Mouse (Mus musculus): ENCODE data around the gene Zbed4. TPM values are rescaled to one million over a fixed set of nuclear protein-coding genes. Genes with fewer than 3 reads are reported as not detected.

Gene Zbed4
- polyA plus RNA-seq, 1 experiment = 36.6 TPM

DNA sequence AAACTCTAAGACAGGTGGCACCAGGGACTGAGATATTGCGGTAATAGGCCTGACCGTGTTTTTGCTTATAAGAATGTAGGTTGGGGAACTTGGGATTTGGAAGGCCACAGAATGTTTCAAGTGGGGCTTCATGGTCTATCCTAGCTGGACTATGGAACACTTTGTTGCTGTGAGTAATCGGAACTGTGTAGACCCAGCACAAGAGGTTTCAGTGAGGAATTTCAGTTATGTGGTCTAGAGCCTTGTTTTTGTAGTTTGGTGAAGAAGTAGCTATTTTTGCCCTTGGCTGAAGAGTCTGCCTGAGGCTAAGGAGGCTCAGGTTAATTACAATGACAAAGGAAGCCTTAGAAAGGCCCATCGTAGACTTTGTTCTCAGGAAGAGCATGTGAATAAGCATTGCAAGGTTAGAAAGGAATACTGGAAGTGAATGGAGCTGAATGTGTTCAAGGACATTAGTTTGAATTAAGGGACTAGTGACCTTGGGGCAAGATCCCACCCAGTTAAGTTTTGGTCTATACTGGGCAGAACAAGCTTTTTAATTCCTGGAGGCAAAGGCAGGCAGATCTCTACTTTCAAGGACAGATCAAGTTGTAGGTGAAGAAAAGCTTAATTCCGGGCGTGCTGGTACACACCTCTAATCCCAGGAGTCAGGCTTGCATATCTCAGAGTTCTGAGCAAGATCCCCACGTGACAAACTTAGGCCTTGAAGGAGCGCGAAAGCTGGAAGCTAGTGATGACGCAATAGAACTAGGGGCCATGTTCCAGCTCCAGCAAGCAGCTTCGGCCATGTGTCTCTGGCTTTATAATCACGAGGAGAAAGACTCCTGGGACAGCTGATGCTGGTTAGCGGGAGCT is 42.6 kb upstream of the Zbed4 start:
- TF ChIP-seq CTCF (IDR thresholded peaks at IDR 0.05; ENCODE audit: borderline replicate concordance, control insufficient read depth, extremely low read depth, insufficient read depth, low read length, poor library complexity) (no peak), POLR2A (IDR thresholded peaks at IDR 0.05; ENCODE audit: control insufficient read depth, extremely low read depth, insufficient read depth, low read length, poor library complexity) (no peak)
- no peak for DNase-seq
- H3K27me3 ChIP-seq (ENCODE audit: control insufficient read depth, insufficient read depth, low read length) = no peaks in the 10 kb centered on the region
- H3K4me1 ChIP-seq (replicated peaks; ENCODE audit: control insufficient read depth, insufficient read depth, low read length) = no peaks in the 10 kb centered on the region
- no peak overlapping the region for H3K4me3 ChIP-seq (ENCODE audit: control insufficient read depth, insufficient read depth, low read length)
- no peak overlapping the region for H3K27ac ChIP-seq (ENCODE audit: control insufficient read depth, insufficient read depth, low read length)
- H3K36me3 ChIP-seq (ENCODE audit: control insufficient read depth, insufficient read depth, low read length) = peaks cover 96% of the 10 kb centered on the region
- 94% methylated on average over 13 of the region's 13 CpGs for WGBS

GRCm38 (mm10) chr15:88709878-88710277 is 41.6 kb upstream of the Zbed4 start:
- WGBS = 97% methylated on average over 5 of the region's 5 CpGs
- DNase-seq = no peak
- no peak for TF ChIP-seq POLR2A (IDR thresholded peaks at IDR 0.05; ENCODE audit: control insufficient read depth, extremely low read depth, insufficient read depth, low read length, poor library complexity)
- TF ChIP-seq CTCF (IDR thresholded peaks at IDR 0.05; ENCODE audit: borderline replicate concordance, control insufficient read depth, extremely low read depth, insufficient read depth, low read length, poor library complexity) = no peak
- H3K27me3 ChIP-seq (ENCODE audit: control insufficient read depth, insufficient read depth, low read length) = no peaks in the 10 kb centered on the region
- no peak overlapping the region for H3K27ac ChIP-seq (ENCODE audit: control insufficient read depth, insufficient read depth, low read length)
- H3K36me3 ChIP-seq (ENCODE audit: control insufficient read depth, insufficient read depth, low read length) = peaks cover 96% of the 10 kb centered on the region
- H3K4me1 ChIP-seq (replicated peaks; ENCODE audit: control insufficient read depth, insufficient read depth, low read length) = no peaks in the 10 kb centered on the region
- no peak overlapping the region for H3K4me3 ChIP-seq (ENCODE audit: control insufficient read depth, insufficient read depth, low read length)

DNA sequence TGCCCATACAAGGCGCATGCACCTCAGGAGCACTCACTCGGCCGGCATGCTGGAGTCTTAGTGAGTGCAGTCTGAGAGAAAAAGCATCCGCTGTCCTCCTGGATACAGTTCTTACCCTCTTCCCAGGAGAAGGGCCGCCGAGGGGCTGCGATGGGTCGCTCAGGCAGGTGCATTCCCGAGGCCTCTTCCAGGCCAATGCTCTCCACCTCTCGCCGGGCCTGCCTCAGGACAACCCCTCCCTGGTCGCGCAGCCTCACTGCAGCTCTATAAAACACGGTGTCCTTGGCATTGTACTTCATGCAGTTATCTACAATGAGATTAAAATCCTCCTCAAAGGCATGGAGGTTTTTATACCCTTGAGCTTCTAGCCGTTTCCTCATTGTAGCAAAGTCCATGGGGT is 39.0 kb upstream of the Zbed4 start:
- TF ChIP-seq POLR2A (IDR thresholded peaks at IDR 0.05; ENCODE audit: control insufficient read depth, extremely low read depth, insufficient read depth, low read length, poor library complexity) (no peak), CTCF (IDR thresholded peaks at IDR 0.05; ENCODE audit: borderline replicate concordance, control insufficient read depth, extremely low read depth, insufficient read depth, low read length, poor library complexity) (no peak)
- no peak for DNase-seq
- no peaks in the 10 kb centered on the region for H3K4me1 ChIP-seq (replicated peaks; ENCODE audit: control insufficient read depth, insufficient read depth, low read length)
- peaks cover 88% of the 10 kb centered on the region for H3K36me3 ChIP-seq (ENCODE audit: control insufficient read depth, insufficient read depth, low read length)
- no peak overlapping the region for H3K4me3 ChIP-seq (ENCODE audit: control insufficient read depth, insufficient read depth, low read length)
- H3K27ac ChIP-seq (ENCODE audit: control insufficient read depth, insufficient read depth, low read length) = no peak overlapping the region
- WGBS = 97% methylated on average over 15 of the region's 15 CpGs
- no peaks in the 10 kb centered on the region for H3K27me3 ChIP-seq (ENCODE audit: control insufficient read depth, insufficient read depth, low read length)

DNA sequence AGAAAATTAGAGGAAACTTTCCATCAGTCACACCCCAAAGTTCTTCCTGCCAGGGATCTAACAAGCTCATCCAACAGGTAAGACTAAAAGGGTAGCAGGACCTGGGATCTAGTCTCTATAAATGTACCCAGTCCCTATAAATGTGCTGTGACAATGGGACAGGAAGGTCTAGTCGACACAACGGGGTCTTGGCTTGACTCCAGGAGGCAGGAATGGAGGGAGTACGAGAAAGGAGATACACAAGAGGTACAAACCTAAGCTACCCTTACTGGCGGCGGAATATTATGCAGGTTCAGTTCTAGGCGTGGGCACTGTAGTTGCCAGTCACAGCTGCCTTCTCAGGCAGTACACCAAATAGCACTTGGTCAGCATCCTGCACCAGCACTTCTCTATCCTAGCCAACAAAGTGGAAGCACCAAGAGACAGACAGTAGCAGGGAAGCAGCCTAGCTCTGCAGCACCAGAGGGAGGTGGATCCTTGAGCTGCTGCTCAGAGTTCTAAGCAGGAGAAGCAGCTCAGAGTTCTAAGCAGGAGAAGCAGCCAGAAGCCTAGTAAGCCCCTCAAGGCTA is 37.4 kb upstream of the Zbed4 start:
- Histone ChIP-seq H3K4me1 (replicated peaks; ENCODE audit: control insufficient read depth, insufficient read depth, low read length) (no peaks in the 10 kb centered on the region), H3K4me3 (ENCODE audit: control insufficient read depth, insufficient read depth, low read length) (no peak overlapping the region), H3K27ac (ENCODE audit: control insufficient read depth, insufficient read depth, low read length) (no peak overlapping the region), H3K36me3 (ENCODE audit: control insufficient read depth, insufficient read depth, low read length) (peaks cover 80% of the 10 kb centered on the region), H3K27me3 (ENCODE audit: control insufficient read depth, insufficient read depth, low read length) (no peaks in the 10 kb centered on the region)
- WGBS = 89% methylated on average over 6 of the region's 6 CpGs
- DNase-seq = no peak
- TF ChIP-seq CTCF (IDR thresholded peaks at IDR 0.05; ENCODE audit: borderline replicate concordance, control insufficient read depth, extremely low read depth, insufficient read depth, low read length, poor library complexity) = no peak
- no peak for TF ChIP-seq POLR2A (IDR thresholded peaks at IDR 0.05; ENCODE audit: control insufficient read depth, extremely low read depth, insufficient read depth, low read length, poor library complexity)

GRCm38 (mm10) chr15:88716350-88716749 is 35.1 kb upstream of the Zbed4 start:
- Histone ChIP-seq H3K4me1 (replicated peaks; ENCODE audit: control insufficient read depth, insufficient read depth, low read length) (no peaks in the 10 kb centered on the region), H3K27ac (ENCODE audit: control insufficient read depth, insufficient read depth, low read length) (no peak overlapping the region), H3K36me3 (ENCODE audit: control insufficient read depth, insufficient read depth, low read length) (peaks cover 65% of the 10 kb centered on the region), H3K27me3 (ENCODE audit: control insufficient read depth, insufficient read depth, low read length) (no peaks in the 10 kb centered on the region), H3K4me3 (ENCODE audit: control insufficient read depth, insufficient read depth, low read length) (no peak overlapping the region)
- DNase-seq = peak; percentile 55
- no peak for TF ChIP-seq CTCF (IDR thresholded peaks at IDR 0.05; ENCODE audit: borderline replicate concordance, control insufficient read depth, extremely low read depth, insufficient read depth, low read length, poor library complexity)
- TF ChIP-seq POLR2A (IDR thresholded peaks at IDR 0.05; ENCODE audit: control insufficient read depth, extremely low read depth, insufficient read depth, low read length, poor library complexity) = no peak

GRCm38 (mm10) chr15:88717239-88717638 is 34.2 kb upstream of the Zbed4 start:
- no peak overlapping the region for H3K4me3 ChIP-seq (ENCODE audit: control insufficient read depth, insufficient read depth, low read length)
- no peaks in the 10 kb centered on the region for H3K27me3 ChIP-seq (ENCODE audit: control insufficient read depth, insufficient read depth, low read length)
- TF ChIP-seq CTCF (IDR thresholded peaks at IDR 0.05; ENCODE audit: borderline replicate concordance, control insufficient read depth, extremely low read depth, insufficient read depth, low read length, poor library complexity) = no peak
- H3K27ac ChIP-seq (ENCODE audit: control insufficient read depth, insufficient read depth, low read length) = no peak overlapping the region
- 85% methylated on average over 9 of the region's 9 CpGs for WGBS
- no peaks in the 10 kb centered on the region for H3K4me1 ChIP-seq (replicated peaks; ENCODE audit: control insufficient read depth, insufficient read depth, low read length)
- no peak for DNase-seq
- H3K36me3 ChIP-seq (ENCODE audit: control insufficient read depth, insufficient read depth, low read length) = peaks cover 61% of the 10 kb centered on the region
